Comparison of ENCODE assay signal across 7 mouse cellular contexts in genomic region chr10:93276349-93276763, GRCm38 (mm10). TPM values are rescaled to one million over a fixed set of nuclear protein-coding genes. Genes with fewer than 3 reads are reported as not detected.
DNase-seq lines count a peak whose midpoint lies in the region; ATAC-seq and TF ChIP-seq lines count a peak whose summit lies in the region.

No protein-coding gene starts in this region.

- H3K27me3 ChIP-seq in heart, adult 2 months (ENCODE audit: control insufficient read depth, insufficient read depth, low read length), result no peaks in the 10 kb centered on the region
- no peaks in the 10 kb centered on the region for H3K27me3 ChIP-seq in limb, embryonic 12.5 days
- H3K27me3 ChIP-seq in midbrain, embryonic 15.5 days (replicated peaks), result no peaks in the 10 kb centered on the region

- TF ChIP-seq POLR2A in heart, adult 2 months (IDR thresholded peaks at IDR 0.05; ENCODE audit: insufficient read depth, low read depth, low read length), result no peak

- no peak for ATAC-seq in limb, embryonic 12.5 days (ENCODE audit: insufficient number of reproducible peaks, insufficient read depth, low FRiP score, low TSS enrichment, low read depth)
- ATAC-seq in midbrain, embryonic 15.5 days (replicated peaks), result peak; percentile 71

- H3K4me3 ChIP-seq in heart, adult 2 months, result no peak overlapping the region
- no peak overlapping the region for H3K4me3 ChIP-seq in limb, embryonic 12.5 days (replicated peaks)
- H3K4me3 ChIP-seq in midbrain, embryonic 15.5 days, result peak overlapping the region; percentile 38

- no peak overlapping the region for H3K9ac ChIP-seq in heart, adult 2 months (ENCODE audit: low read depth, low read length)
- H3K9ac ChIP-seq in limb, embryonic 12.5 days (replicated peaks), result no peak overlapping the region
- peak overlapping the region; percentile 36 for H3K9ac ChIP-seq in midbrain, embryonic 15.5 days

- TF ChIP-seq CTCF in heart, adult 2 months (IDR thresholded peaks at IDR 0.05), result no peak

- intact Hi-C loops in heart, adult 2 months (cut with DNase I), result no loop called here

- H3K4me2 ChIP-seq in limb, embryonic 12.5 days, result peak overlapping the region; percentile 37
- peak overlapping the region; percentile 59 for H3K4me2 ChIP-seq in midbrain, embryonic 15.5 days

- H3K27ac ChIP-seq in heart, adult 2 months, result peak overlapping the region; percentile 70
- 0 out of 2 replicates have a peak overlapping the region, but pooled peaks have one; percentile 47 for H3K27ac ChIP-seq in limb, embryonic 12.5 days
- H3K27ac ChIP-seq in midbrain, embryonic 15.5 days, result peak overlapping the region; percentile 82

- WGBS in heart, adult 2 months, result 8% methylated on average over 16 of the region's 16 CpGs
- WGBS in limb, embryonic 12.5 days, result 11% methylated on average over 16 of the region's 16 CpGs
- WGBS in midbrain, embryonic 15.5 days, result 1% methylated on average over 16 of the region's 16 CpGs

- no peaks in the 10 kb centered on the region for H3K79me2 ChIP-seq in heart, adult 2 months (replicated peaks; ENCODE audit: control insufficient read depth, insufficient read depth, low read length)

- peak; percentile 98 for DNase-seq in brain, adult 2 months (ENCODE audit: low read depth, low spot score)
- peak; percentile 53 for DNase-seq in embryo, embryonic 9.5 days (ENCODE audit: extremely low spot score)
- DNase-seq in heart, adult 2 months, result peak; percentile 75 to 82
- peak; percentile 51 for DNase-seq in kidney, adult 18-20 months
- no peak for DNase-seq in thymus, postnatal 10 days (ENCODE audit: low spot score in 2 of 2)

- peaks cover 37% of the 10 kb centered on the region for H3K4me1 ChIP-seq in heart, adult 2 months (ENCODE audit: control insufficient read depth, insufficient read depth, low read length)
- peaks cover 46% of the 10 kb centered on the region for H3K4me1 ChIP-seq in limb, embryonic 12.5 days (replicated peaks)
- peaks cover 30% of the 10 kb centered on the region for H3K4me1 ChIP-seq in midbrain, embryonic 15.5 days

- TF ChIP-seq EP300 in heart, adult 2 months (IDR thresholded peaks at IDR 0.05; ENCODE audit: insufficient read depth, low read depth, low read length), result peak; percentile 88

- H3K36me3 ChIP-seq in heart, adult 2 months (ENCODE audit: control insufficient read depth, insufficient read depth, low read length), result peaks cover 2% of the 10 kb centered on the region
- peaks cover 65% of the 10 kb centered on the region for H3K36me3 ChIP-seq in limb, embryonic 12.5 days
- no peaks in the 10 kb centered on the region for H3K36me3 ChIP-seq in midbrain, embryonic 15.5 days (replicated peaks)

- H3K9me3 ChIP-seq in limb, embryonic 12.5 days, result no peaks in the 10 kb centered on the region
- H3K9me3 ChIP-seq in midbrain, embryonic 15.5 days, result no peaks in the 10 kb centered on the region

RNA-seq across cellular contexts. Expression of gene Elk3, which starts 34.6 kb away (rescaled TPM):
- 10 to 100 TPM; 33.8 to 39.4 TPM for total RNA-seq in heart, adult 2 months (2021)
- 31.9 and 32.1 TPM in 2 replicates for polyA plus RNA-seq in heart, adult 2 months (2012; rRNA removed)
- polyA plus RNA-seq in limb, embryonic 12.5 days (2016; fragmentation: Nextera tagmentation; extraction: Ambion mirVana), result 47.2 and 47.8 TPM in 2 replicates
- 7.5 and 7.9 TPM in 2 replicates for polyA plus RNA-seq in midbrain, embryonic 15.5 days (2015; fragmentation: Nextera tagmentation; extraction: Ambion mirVana)

Comparison
In these comparisons a context has a peak if more than half of its experiments do, and no peak if none do; other contexts are left out.
1. DNase-seq: peak in brain, adult 2 months (single experiment), embryo, embryonic 9.5 days (single experiment), heart, adult 2 months (2 of 2) and kidney, adult 18-20 months (single experiment); none in thymus, postnatal 10 days (0 of 2).
2. Peak in every context shown above with its lines, with median percentiles within 50 percentile points of each other: H3K27ac ChIP-seq.